Mouse (Mus musculus) thymus, adult 2 months (tissue): ENCODE results near the gene Znrf1. TPM values are rescaled to one million over a fixed set of nuclear protein-coding genes. Genes with fewer than 3 reads are reported as not detected.
A peak's percentile ranks its signal among the peaks of the same experiment; 100 is the strongest.

Experiments
- DNase-seq: peaks from one replicate; pipeline ENCODE4 v3.0.0; 2021
- H3K27ac ChIP-seq: fragments of 200-500 bp; 2 replicates; pipeline ENCODE4 v1.5.1; 2012; ENCODE audit warnings: low read length, control low read depth; ENCODE audit not compliant: control insufficient read depth, insufficient read depth
- H3K27me3 ChIP-seq: fragments of 200-500 bp; 2 replicates; pipeline ENCODE4 v1.6.1; 2012; ENCODE audit warnings: mild to moderate bottlenecking, low read length, moderate library complexity, mixed read lengths; ENCODE audit not compliant: control insufficient read depth, insufficient read depth
- H3K36me3 ChIP-seq: fragments of 200-500 bp; 2 replicates; pipeline ENCODE4 v1.6.1; 2012; ENCODE audit warnings: mild to moderate bottlenecking, low read length, moderate library complexity; ENCODE audit not compliant: control insufficient read depth, insufficient read depth
- H3K4me1 ChIP-seq: fragments of 200-500 bp; replicated peaks from 2 replicates; pipeline ENCODE4 v1.6.1; 2012; ENCODE audit warnings: low read length; ENCODE audit not compliant: control insufficient read depth, insufficient read depth
- H3K4me3 ChIP-seq: fragments of 200-500 bp; 2 replicates; pipeline ENCODE4 v1.5.1; 2012; ENCODE audit warnings: mild to moderate bottlenecking, low read length, control low read depth, moderate library complexity; ENCODE audit not compliant: control insufficient read depth, insufficient read depth
- CTCF ChIP-seq: fragments of 200-500 bp; IDR thresholded peaks from 2 replicates; pipeline ENCODE4 v1.5.1; 2012; ENCODE audit warnings: mild to moderate bottlenecking, control low read depth, low read length, moderate library complexity, borderline replicate concordance; ENCODE audit not compliant: control insufficient read depth, poor library complexity, insufficient read depth; ENCODE audit errors: extremely low read depth
- POLR2A ChIP-seq: fragments of 200-500 bp; IDR thresholded peaks from 2 replicates; pipeline ENCODE4 v1.6.1; 2012; ENCODE audit warnings: mild to moderate bottlenecking, low read length, control low read depth, moderate library complexity; ENCODE audit not compliant: control insufficient read depth, poor library complexity, insufficient read depth; ENCODE audit errors: extremely low read depth
- WGBS: fragments of 180-500 bp; shearing (Covaris S2); methylation state at CpG from one replicate; pipeline ENCODE4 v1.1.7; 2018; 5-methylcytosine and 5-hydroxymethylcytosine counted together
- polyA plus RNA-seq: library from polyadenylated mRNA; depleted of rRNA; stranded (reverse); fragments of >200 nt; gene quantifications from 2 replicates; pipeline ENCODE4 v1.2.3, GENCODE M21; 2012

Gene Znrf1
- polyA plus RNA-seq, 1 experiment, result 968 TPM

DNA sequence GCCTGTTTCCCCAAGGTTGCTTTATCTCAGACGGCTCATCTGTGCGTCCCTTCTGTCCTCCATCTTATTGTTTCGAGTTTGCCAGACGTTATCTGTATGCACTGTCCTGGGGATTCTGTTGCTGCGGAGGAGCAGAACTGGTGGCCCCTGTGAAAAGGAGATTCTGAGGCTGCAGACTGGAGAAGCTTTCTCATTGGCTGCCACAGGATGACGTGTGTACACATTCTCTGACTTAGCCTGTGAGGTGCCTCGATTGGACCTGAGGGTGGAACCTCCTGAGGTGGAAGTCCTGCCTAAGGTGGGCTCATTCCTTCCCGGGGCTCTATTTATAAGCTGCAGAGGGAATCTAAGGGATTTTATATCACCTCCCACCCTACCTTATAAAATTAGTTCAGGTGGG lies 37.7 kb downstream of the Znrf1 start:
- TF ChIP-seq POLR2A, result no peak
- H3K4me3 ChIP-seq, result no peak overlapping the region
- DNase-seq, result no peak
- H3K36me3 ChIP-seq, result peaks cover 8% of the 10 kb centered on the region; the same call in 1 of the 2 replicates
- H3K4me1 ChIP-seq, result peaks cover 53% of the 10 kb centered on the region
- H3K27me3 ChIP-seq, result no peaks in the 10 kb centered on the region
- WGBS, result 59% methylated on average over 8 of the region's 8 CpGs
- 0 out of 2 replicates have a peak overlapping the region, but pooled peaks have one; percentile 21 for H3K27ac ChIP-seq

DNA sequence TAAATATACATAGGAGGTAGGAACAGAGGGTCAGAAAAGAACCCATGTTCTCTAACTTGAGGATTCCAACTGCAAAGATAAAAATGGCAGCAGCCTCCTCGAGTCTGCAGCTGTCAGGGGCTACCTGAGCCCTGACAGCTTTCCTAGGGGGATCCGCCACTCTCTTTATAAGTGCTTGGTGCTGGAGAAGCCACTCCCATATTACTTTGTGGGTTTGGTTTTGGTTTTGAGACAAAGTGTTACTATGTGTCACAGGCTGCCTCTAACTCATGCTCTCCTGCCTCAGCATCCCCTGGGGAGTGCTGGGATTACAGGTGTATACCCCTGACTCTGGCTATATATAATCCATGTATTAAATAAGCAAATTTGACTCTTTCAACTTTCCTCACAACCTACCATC lies 38.1 kb downstream of the Znrf1 start:
- H3K4me3 ChIP-seq, result no peak overlapping the region
- WGBS, result 38% methylated on average over 2 of the region's 2 CpGs
- DNase-seq, result no peak
- H3K36me3 ChIP-seq, result peaks cover 12% of the 10 kb centered on the region; the same call in 1 of the 2 replicates
- TF ChIP-seq POLR2A (no peak), CTCF (no peak)
- no peaks in the 10 kb centered on the region for H3K27me3 ChIP-seq
- peaks cover 54% of the 10 kb centered on the region for H3K4me1 ChIP-seq
- H3K27ac ChIP-seq, result no peak overlapping the region

GRCm38 (mm10) chr8:111575492-111575891 lies 39.6 kb downstream of the Znrf1 start:
- Histone ChIP-seq H3K27ac (0 out of 2 replicates have a peak overlapping the region, but pooled peaks have one; percentile 72), H3K4me1 (peaks cover 59% of the 10 kb centered on the region), H3K36me3 (peaks cover 14% of the 10 kb centered on the region; the same call in 1 of the 2 replicates), H3K4me3 (no peak overlapping the region), H3K27me3 (no peaks in the 10 kb centered on the region)
- DNase-seq, result no peak
- TF ChIP-seq CTCF (no peak), POLR2A (no peak)
- WGBS, result 81% methylated on average over 4 of the region's 4 CpGs

GRCm38 (mm10) chr8:111576501-111576900 lies 40.6 kb downstream of the Znrf1 start:
- no peaks in the 10 kb centered on the region for H3K27me3 ChIP-seq
- TF ChIP-seq CTCF, result no peak
- TF ChIP-seq POLR2A, result no peak
- peaks cover 59% of the 10 kb centered on the region for H3K4me1 ChIP-seq
- H3K36me3 ChIP-seq, result peaks cover 14% of the 10 kb centered on the region; the same call in 1 of the 2 replicates
- H3K4me3 ChIP-seq, result no peak overlapping the region
- no peak for DNase-seq
- H3K27ac ChIP-seq, result peak overlapping the region; percentile 81

DNA sequence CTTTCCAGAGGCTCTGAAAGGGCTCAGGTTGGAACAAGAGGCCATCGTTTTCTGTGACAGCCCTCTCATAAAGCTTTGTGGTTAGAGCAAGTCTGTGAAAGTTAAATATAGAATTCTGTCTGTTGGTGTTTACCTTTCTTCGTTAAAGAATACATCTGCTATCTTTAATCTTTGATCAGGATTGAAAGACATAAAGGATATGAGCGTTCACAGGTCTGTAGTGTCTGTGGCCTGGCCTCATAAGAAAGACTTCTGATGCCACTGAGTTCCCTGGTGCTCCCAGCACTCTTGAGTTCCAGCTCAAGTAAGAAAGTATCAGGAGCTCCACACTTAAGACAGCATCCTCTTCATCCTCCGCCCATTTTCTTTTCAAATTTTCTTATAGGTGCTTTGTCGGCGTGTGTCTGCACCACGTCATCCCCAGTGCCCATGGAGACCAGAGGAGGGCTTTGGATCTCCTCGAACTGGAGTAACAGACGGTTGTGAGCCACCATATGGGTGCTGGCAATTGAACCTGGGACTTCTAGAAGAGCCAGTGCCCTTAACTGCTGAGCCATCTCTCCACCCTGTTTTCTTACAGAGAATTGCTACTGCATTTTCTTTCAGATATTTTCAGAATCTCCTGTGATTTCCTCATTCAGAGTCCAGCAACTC lies 42.1 kb downstream of the Znrf1 start:
- H3K4me3 ChIP-seq, result no peak overlapping the region
- no peak for DNase-seq
- no peak for TF ChIP-seq POLR2A
- TF ChIP-seq CTCF, result no peak
- H3K4me1 ChIP-seq, result peaks cover 60% of the 10 kb centered on the region
- WGBS, result 36% methylated on average over 9 of the region's 9 CpGs
- H3K27ac ChIP-seq, result peak overlapping the region; percentile 82
- H3K36me3 ChIP-seq, result peaks cover 14% of the 10 kb centered on the region; the same call in 1 of the 2 replicates
- no peaks in the 10 kb centered on the region for H3K27me3 ChIP-seq

DNA sequence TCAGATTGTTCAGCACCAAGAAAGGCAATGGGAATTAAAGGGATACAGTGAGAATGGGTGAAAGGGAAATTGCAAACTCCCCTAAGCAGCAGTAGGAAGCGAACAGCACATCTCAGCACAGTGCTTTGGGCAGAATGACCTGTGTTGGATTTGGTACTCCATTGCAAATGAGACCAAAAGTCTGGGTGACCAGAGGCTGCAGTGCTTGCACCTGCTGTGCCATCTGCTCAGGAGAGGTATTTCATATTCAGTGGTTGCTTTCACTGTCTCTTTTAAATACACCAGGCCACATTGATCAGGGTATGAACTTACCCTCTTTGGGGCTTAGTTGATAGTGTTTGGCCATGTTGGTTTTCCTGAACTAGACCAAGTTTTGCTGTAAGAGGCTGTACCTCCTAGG lies 43.4 kb downstream of the Znrf1 start:
- no peak for DNase-seq
- no peak for TF ChIP-seq CTCF
- peaks cover 62% of the 10 kb centered on the region for H3K4me1 ChIP-seq
- WGBS, result 84% methylated on average over 1 of the region's 1 CpGs
- H3K27ac ChIP-seq, result no peak overlapping the region; the same call in 1 of the 2 replicates
- H3K4me3 ChIP-seq, result no peak overlapping the region
- H3K36me3 ChIP-seq, result peaks cover 15% of the 10 kb centered on the region
- H3K27me3 ChIP-seq, result no peaks in the 10 kb centered on the region

DNA sequence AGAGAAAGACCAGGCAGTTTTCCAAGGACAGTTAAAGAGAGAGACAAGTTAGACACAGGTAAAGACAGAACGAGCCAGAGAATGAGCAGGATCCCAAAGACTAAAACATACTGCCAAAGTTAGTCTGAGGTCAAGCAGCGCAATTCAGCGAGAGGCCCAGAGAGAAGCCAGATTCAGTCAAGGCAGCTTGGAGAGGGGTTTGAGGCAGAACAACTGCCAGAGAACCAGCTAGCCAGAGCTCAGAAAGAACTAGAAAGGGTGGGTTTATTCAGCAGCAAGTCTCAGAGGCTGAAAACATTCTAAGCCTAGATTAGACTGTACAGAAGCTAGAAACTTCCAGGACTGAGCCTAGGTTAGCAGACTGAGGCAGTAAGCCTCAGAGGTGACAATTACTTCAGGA lies 44.4 kb downstream of the Znrf1 start:
- no peak for DNase-seq
- H3K36me3 ChIP-seq, result peaks cover 17% of the 10 kb centered on the region
- 98% methylated on average over 3 of the region's 3 CpGs for WGBS
- peaks cover 69% of the 10 kb centered on the region for H3K4me1 ChIP-seq
- peak overlapping the region; percentile 16 for H3K27ac ChIP-seq
- TF ChIP-seq POLR2A (no peak), CTCF (no peak)
- no peaks in the 10 kb centered on the region for H3K27me3 ChIP-seq
- no peak overlapping the region for H3K4me3 ChIP-seq
